Mouse (Mus musculus) ES-E14 (cell line): Measurements from ENCODE around the gene Prm2.

Experiments
- CHD2 ChIP-seq: IDR thresholded peaks from 2 replicates; pipeline ENCODE4 v1.6.1; 2014; ENCODE audit warnings: mild to moderate bottlenecking, low read depth, low read length, inconsistent platforms
- ZNF384 ChIP-seq: IDR thresholded peaks from 2 replicates; pipeline ENCODE4 v1.6.1; 2012; ENCODE audit warnings: low read depth, low read length, inconsistent platforms

GRCm38 (mm10) chr16:10769661-10770060 is 26.3 kb downstream of the Prm2 start:
- TF ChIP-seq CHD2 = no peak
- no peak for TF ChIP-seq ZNF384
